Mouse (Mus musculus) hindbrain, embryonic 10.5 days (tissue): ENCODE measurements around the gene Cdk5r2. TPM values are rescaled to one million over a fixed set of nuclear protein-coding genes. Genes with fewer than 3 reads are reported as not detected.
"Not testable (repeated sequence)": the region's sequence is repeated elsewhere in the genome, so short reads cannot be mapped to it uniquely, and the experiment has no call there.

ENCODE experiments used
- DNase-seq: peaks from one replicate; pipeline ENCODE4 v3.0.0-alpha.2; 2017; ENCODE audit warnings: low spot score
- H3K27ac ChIP-seq: fragments of 300-500 bp; sonication (generic); 2 replicates; pipeline ENCODE4 v1.5.1; 2016; ENCODE audit warnings: mild to moderate bottlenecking, moderate library complexity
- H3K27me3 ChIP-seq: fragments of 300-500 bp; sonication (generic); 2 replicates; pipeline ENCODE4 v1.6.1; 2016; ENCODE audit warnings: mild to moderate bottlenecking; ENCODE audit not compliant: poor library complexity, insufficient read depth, severe bottlenecking
- H3K36me3 ChIP-seq: fragments of 300-500 bp; sonication (generic); 2 replicates; pipeline ENCODE4 v1.6.1; 2016; ENCODE audit warnings: mild to moderate bottlenecking, moderate library complexity
- H3K4me1 ChIP-seq: fragments of 300-500 bp; sonication (generic); replicated peaks from 2 replicates; pipeline ENCODE4 v1.6.1; 2016; ENCODE audit warnings: mild to moderate bottlenecking
- H3K4me3 ChIP-seq: fragments of 300-500 bp; sonication (generic); 2 replicates; pipeline ENCODE4 v1.5.1; 2016; ENCODE audit warnings: mild to moderate bottlenecking, moderate library complexity
- H3K9me3 ChIP-seq: fragments of 300-500 bp; sonication (generic); 2 replicates; pipeline ENCODE4 v1.6.1; 2016; ENCODE audit warnings: mild to moderate bottlenecking, moderate library complexity
- WGBS: fragments of 180-500 bp; shearing (Covaris S2); methylation state at CpG from one replicate; pipeline ENCODE4 v1.1.7; 2016; 5-methylcytosine and 5-hydroxymethylcytosine counted together
- polyA plus RNA-seq: library from polyadenylated mRNA; unstranded; fragments of >200 nt; fragmentation: Nextera tagmentation; extraction: Ambion mirVana; gene quantifications from 2 replicates; pipeline ENCODE4 v1.2.1, GENCODE M21; 2016

The Cdk5r2 gene
- polyA plus RNA-seq, 1 experiment from 2014 or later = 2.6 TPM

DNA sequence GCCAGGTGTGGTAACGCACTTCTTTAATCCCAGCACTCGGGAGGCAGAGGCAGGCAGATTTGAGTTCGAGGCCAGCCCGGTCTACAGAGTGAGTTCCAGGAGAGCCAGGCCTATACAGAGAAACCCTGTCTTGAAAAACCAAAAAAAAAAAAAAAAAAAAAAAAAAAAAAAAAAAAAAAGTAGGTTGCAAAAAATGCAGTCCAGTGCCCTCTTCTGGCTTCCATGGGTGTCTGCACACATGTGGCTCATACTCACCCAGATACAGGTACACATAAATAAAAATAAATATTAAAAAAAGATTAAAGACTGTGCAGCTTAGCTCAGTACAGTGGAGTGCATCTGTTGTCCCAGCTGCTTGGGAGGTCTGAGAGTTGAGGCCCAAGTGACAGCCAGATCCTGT is 31.1 kb upstream of the Cdk5r2 start:
- Histone ChIP-seq H3K4me1 (peaks cover 29% of the 10 kb centered on the region), H3K27ac (peak overlapping the region; percentile 87)
- not testable (repeated sequence) for H3K36me3 ChIP-seq, DNase-seq, H3K27me3 ChIP-seq, H3K4me3 ChIP-seq, H3K9me3 ChIP-seq
- WGBS = 96% methylated on average over 4 of the region's 4 CpGs

- peak; percentile 80 for DNase-seq
- Histone ChIP-seq H3K27me3 (no peaks in the 10 kb centered on the region), H3K27ac (peak overlapping the region; percentile 87), H3K4me1 (peaks cover 38% of the 10 kb centered on the region), H3K4me3 (no peak overlapping the region; the same call in 1 of the 2 replicates), H3K36me3 (no peaks in the 10 kb centered on the region), H3K9me3 (no peaks in the 10 kb centered on the region)
- 11% methylated on average over 14 of the region's 14 CpGs for WGBS
Measured at GRCm38 (mm10) chr1:74824518-74825302, 30.0 kb upstream of the Cdk5r2 start.

DNA sequence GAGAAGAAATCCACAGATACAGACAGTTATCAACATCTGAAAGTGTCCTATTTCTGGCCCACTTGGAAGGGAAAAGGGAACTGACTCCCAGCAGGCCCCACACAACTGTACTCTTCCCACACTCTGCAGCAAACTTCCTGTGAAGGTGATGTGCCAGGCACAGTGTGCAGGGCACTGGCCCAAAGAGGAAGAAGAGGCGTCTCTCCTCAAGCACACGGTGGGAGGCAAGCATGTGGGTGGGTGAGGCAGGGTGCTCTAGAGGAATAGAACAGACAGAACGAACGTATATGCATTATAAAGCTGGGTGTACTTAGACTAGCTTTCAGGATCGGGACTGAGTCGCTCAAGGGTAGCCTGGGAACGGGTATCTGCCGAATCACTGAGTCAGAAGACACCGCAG is 24.7 kb upstream of the Cdk5r2 start:
- DNase-seq = no peak
- Histone ChIP-seq H3K4me3 (no peak overlapping the region), H3K4me1 (peaks cover 36% of the 10 kb centered on the region), H3K27ac (peak overlapping the region; percentile 35), H3K9me3 (no peaks in the 10 kb centered on the region), H3K36me3 (no peaks in the 10 kb centered on the region), H3K27me3 (0 out of 2 replicates have a peak, but pooled peaks cover 4% of the 10 kb centered on the region)
- 83% methylated on average over 9 of the region's 9 CpGs for WGBS

DNA sequence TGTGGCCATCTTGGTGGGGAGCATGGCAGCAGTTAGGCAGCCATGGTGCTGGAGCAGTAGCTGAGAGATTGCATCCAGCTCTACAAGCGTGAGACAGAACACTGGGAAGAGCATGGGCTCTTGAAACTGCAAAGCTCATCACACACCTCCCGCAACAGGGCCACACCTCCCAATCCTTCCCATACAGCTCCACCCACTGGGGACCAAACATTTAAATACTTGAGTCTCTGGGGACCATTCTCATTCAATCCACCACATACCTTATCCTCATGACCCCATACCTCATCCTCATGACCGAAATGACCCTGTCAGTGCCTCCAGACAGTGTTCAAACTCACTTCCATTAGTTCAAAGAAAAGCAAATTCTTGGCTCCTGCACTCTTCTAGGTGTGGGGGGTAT is 21.5 kb upstream of the Cdk5r2 start:
- Histone ChIP-seq H3K4me1 (peaks cover 19% of the 10 kb centered on the region), H3K9me3 (no peaks in the 10 kb centered on the region), H3K4me3 (no peak overlapping the region), H3K36me3 (no peaks in the 10 kb centered on the region), H3K27me3 (peaks cover 4% of the 10 kb centered on the region; the same call in 1 of the 2 replicates), H3K27ac (no peak overlapping the region)
- DNase-seq = no peak
- 87% methylated on average over 3 of the region's 3 CpGs for WGBS

DNA sequence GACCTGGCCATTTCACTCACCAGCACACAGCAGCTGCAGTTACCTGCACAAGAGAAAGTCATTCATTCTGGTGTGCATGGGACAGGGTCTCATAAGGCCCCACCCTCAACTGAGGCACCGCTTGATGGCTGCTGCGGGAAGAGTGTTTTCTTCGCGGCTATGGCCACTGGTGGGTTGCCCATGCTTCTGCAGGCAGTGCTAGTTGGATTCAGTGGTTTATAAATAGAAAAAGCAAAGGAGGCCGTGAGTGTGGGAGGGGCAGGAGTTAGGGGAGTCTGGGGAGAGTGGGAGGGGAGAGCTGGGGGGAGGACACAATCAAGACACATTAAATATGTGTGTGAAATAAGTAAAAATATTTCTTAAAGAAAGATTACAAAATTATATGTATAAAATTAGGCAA is 11.6 kb upstream of the Cdk5r2 start:
- no peak overlapping the region for H3K4me3 ChIP-seq
- H3K9me3 ChIP-seq = no peaks in the 10 kb centered on the region
- 83% methylated on average over 5 of the region's 5 CpGs for WGBS
- no peaks in the 10 kb centered on the region for H3K36me3 ChIP-seq
- H3K27me3 ChIP-seq = peaks cover 4% of the 10 kb centered on the region; the same call in 1 of the 2 replicates
- peaks cover 4% of the 10 kb centered on the region; the same call in 1 of the 2 replicates for H3K4me1 ChIP-seq
- no peak overlapping the region for H3K27ac ChIP-seq
- no peak for DNase-seq

DNA sequence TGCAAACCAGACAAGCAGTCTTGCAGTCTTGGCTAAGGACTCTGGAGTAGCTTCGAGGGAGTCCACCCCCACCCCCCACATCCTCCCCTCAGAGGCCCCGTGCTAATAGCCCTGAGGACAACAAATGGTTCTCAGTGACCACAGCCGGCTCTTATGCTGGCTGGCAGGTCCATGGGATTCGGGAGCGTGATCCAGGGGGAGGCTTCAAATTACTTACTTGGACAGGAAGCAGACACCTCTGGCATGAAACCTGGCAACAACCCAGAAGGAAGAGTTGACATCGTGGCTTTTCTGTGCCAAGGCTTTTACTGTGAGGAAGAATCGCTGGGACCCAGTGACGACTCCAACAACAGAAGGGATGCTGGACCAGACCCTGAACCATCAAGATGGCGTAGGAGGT is 8.4 kb upstream of the Cdk5r2 start:
- no peaks in the 10 kb centered on the region for H3K36me3 ChIP-seq
- H3K27ac ChIP-seq = no peak overlapping the region
- H3K4me3 ChIP-seq = no peak overlapping the region
- DNase-seq = no peak
- peaks cover 25% of the 10 kb centered on the region for H3K27me3 ChIP-seq
- no peaks in the 10 kb centered on the region for H3K9me3 ChIP-seq
- H3K4me1 ChIP-seq = peaks cover 18% of the 10 kb centered on the region
- 53% methylated on average over 9 of the region's 9 CpGs for WGBS

DNA sequence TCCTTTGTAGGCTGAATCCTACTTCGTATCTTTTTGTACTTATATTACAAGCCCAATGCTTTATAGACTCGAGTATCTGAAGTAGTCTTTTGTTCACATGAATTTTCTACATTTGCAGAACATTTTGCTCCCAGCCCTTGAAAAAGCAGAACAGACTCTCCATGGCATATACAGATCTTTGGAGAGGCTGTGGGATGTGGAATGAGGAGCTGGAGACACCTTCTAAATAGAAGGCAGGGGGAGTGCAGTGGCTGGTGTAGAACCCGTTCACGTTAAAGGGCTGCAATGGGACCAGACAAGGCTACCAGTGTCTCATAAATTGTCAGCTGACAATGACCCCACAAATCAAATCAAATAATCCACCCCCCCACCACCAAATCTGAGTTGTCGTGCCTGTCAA is 5.8 kb upstream of the Cdk5r2 start:
- Histone ChIP-seq H3K27ac (no peak overlapping the region), H3K9me3 (no peaks in the 10 kb centered on the region), H3K4me1 (peaks cover 43% of the 10 kb centered on the region), H3K4me3 (no peak overlapping the region), H3K36me3 (no peaks in the 10 kb centered on the region), H3K27me3 (peaks cover 46% of the 10 kb centered on the region)
- WGBS = 69% methylated on average over 5 of the region's 5 CpGs
- no peak for DNase-seq

DNA sequence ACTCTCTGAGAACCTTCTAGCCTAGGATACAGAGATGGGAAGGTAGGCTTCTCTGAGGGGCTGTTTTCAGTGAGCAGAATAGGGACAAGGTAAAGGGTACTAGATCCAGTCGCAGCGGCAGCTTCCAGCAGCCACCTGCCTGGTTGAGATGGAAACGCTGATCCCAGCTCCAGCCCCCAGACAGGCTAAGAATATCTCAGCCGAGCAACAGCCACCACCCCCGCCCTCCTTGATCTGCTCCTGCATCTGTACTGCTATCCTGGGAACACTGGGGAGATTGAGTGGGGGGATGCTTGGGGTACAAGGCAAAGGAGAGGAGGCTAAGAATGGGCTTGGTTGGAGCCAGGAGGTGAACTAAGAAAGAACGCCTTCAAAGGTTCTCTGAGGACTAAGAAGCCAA is 4.5 kb upstream of the Cdk5r2 start:
- H3K36me3 ChIP-seq = no peaks in the 10 kb centered on the region
- H3K4me3 ChIP-seq = no peak overlapping the region
- H3K27ac ChIP-seq = peak overlapping the region; percentile 31; the same call in 1 of the 2 replicates
- H3K9me3 ChIP-seq = no peaks in the 10 kb centered on the region
- DNase-seq = no peak
- H3K4me1 ChIP-seq = peaks cover 56% of the 10 kb centered on the region
- WGBS = 28% methylated on average over 6 of the region's 6 CpGs
- peaks cover 57% of the 10 kb centered on the region for H3K27me3 ChIP-seq

GRCm38 (mm10) chr1:74851001-74851775 is 3.5 kb upstream of the Cdk5r2 start:
- Histone ChIP-seq H3K4me3 (peak overlapping the region; percentile 21), H3K27ac (peak overlapping the region; percentile 87), H3K36me3 (no peaks in the 10 kb centered on the region), H3K9me3 (no peaks in the 10 kb centered on the region), H3K27me3 (peaks cover 67% of the 10 kb centered on the region), H3K4me1 (peaks cover 64% of the 10 kb centered on the region)
- DNase-seq = peak; percentile 56
- WGBS = 10% methylated on average over 6 of the region's 6 CpGs

DNA sequence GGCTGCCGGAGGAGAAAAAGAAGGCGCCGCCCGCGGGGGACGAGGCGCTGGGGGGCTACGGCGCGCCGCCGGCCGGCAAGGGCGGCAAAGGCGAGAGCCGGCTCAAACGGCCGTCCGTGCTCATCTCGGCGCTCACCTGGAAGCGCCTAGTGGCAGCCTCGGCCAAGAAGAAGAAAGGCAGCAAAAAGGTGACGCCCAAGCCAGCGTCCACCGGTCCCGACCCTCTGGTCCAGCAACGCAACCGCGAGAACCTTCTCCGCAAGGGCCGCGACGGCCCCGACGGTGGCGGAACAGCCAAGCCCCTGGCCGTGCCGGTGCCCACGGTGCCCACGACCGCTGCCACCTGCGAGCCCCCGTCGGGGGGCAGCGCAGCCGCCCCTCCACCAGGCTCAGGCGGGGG is 422 bp downstream of the Cdk5r2 start:
- Histone ChIP-seq H3K27ac (peak overlapping the region; percentile 94), H3K36me3 (no peaks in the 10 kb centered on the region), H3K4me3 (peak overlapping the region; percentile 82), H3K4me1 (peaks cover 98% of the 10 kb centered on the region), H3K27me3 (peaks cover 98% of the 10 kb centered on the region), H3K9me3 (no peaks in the 10 kb centered on the region)
- WGBS = under 1% methylated on average over 48 of the region's 48 CpGs
- DNase-seq = no peak

GRCm38 (mm10) chr1:74855651-74856438 is 1.1 kb downstream of the Cdk5r2 start:
- Histone ChIP-seq H3K4me1 (peaks cover 91% of the 10 kb centered on the region), H3K27me3 (peaks cover 97% of the 10 kb centered on the region), H3K9me3 (no peaks in the 10 kb centered on the region), H3K36me3 (no peaks in the 10 kb centered on the region), H3K4me3 (peak overlapping the region; percentile 82), H3K27ac (peak overlapping the region; percentile 94)
- DNase-seq = peak; percentile 57
- WGBS = under 1% methylated on average over 74 of the region's 74 CpGs

DNA sequence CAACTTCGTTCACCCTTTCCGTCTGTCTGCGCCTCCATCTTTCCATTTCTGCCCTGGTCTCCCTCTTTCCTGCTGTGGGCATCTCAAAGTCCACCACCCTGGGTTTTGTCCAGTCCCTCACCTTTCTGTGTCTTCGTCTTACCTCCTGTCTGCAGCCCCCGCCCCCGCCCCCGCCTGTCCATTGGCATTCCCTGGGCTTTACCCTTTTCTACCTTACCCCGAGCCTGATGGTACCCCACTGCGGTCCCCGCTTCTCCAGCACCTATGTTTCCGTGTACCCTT is 1.6 kb downstream of the Cdk5r2 start:
- WGBS = 3% methylated on average over 11 of the region's 11 CpGs
- H3K27ac ChIP-seq = peak overlapping the region; percentile 94
- H3K4me3 ChIP-seq = peak overlapping the region; percentile 82
- peaks cover 86% of the 10 kb centered on the region for H3K4me1 ChIP-seq
- no peaks in the 10 kb centered on the region for H3K9me3 ChIP-seq
- no peaks in the 10 kb centered on the region for H3K36me3 ChIP-seq
- no peak for DNase-seq
- peaks cover 92% of the 10 kb centered on the region for H3K27me3 ChIP-seq
